Mouse (Mus musculus) left cerebral cortex, postnatal 14 days (tissue): ENCODE measurements around the gene Olfr215. TPM values are rescaled to one million over a fixed set of nuclear protein-coding genes. Genes with fewer than 3 reads are reported as not detected.

ENCODE experiments used
- total RNA-seq, 2 experiments: library from RNA; stranded (reverse); gene quantifications; 2 replicates each; pipeline ENCODE4 v1.2.3; 2021

The Olfr215 gene
- total RNA-seq, 2 experiments from 2014 or later, result not detected

Other genes starting within 250 kb of the Olfr215 start
- gene March8, start 246.2 kb downstream of the Olfr215 start, total RNA-seq, result 10 to 100 TPM; 52.8 to 54.3 TPM
- 1 to 10 TPM; 1.3 to 3.0 TPM for gene Alox5, start 123.0 kb downstream of the Olfr215 start, total RNA-seq
- gene Olfr211, start 95.1 kb downstream of the Olfr215 start, total RNA-seq, result not detected
- not detected for gene Olfr212, start 77.7 kb downstream of the Olfr215 start, total RNA-seq
- not detected for gene Olfr213, start 45.7 kb downstream of the Olfr215 start, total RNA-seq
- 1 to 10 TPM; 2.3 to 3.3 TPM for gene Gm5580, start 33.1 kb downstream of the Olfr215 start, total RNA-seq
- not detected for gene Olfr214, start 30.0 kb downstream of the Olfr215 start, total RNA-seq
- gene Zfp422, start 44.8 kb upstream of the Olfr215 start, total RNA-seq, result 10 to 100 TPM; 25.2 to 29.6 TPM
- 10 to 100 TPM in 1 of 2 experiments, 1 to 10 TPM in 1; 2.5 to 12.4 TPM for gene Depp1, start 66.4 kb upstream of the Olfr215 start, total RNA-seq
- 1 to 10 TPM; 4.3 to 5.0 TPM for gene Rassf4, start 89.8 kb upstream of the Olfr215 start, total RNA-seq
- 1 to 10 TPM; 1.0 to 1.2 TPM for gene Tmem72, start 132.7 kb upstream of the Olfr215 start, total RNA-seq